Mouse (Mus musculus) heart, postnatal 0 days (tissue): ENCODE data around the gene Gm44790. TPM values are rescaled to one million over a fixed set of nuclear protein-coding genes. Genes with fewer than 3 reads are reported as not detected.

Experiments
- ATAC-seq: fragments of 200-750 bp; cut with Nextera tagmentation; 2 replicates; pipeline ENCODE4 v1.8.0; 2017; ENCODE audit warnings: low read depth, moderate number of reproducible peaks, moderate library complexity; ENCODE audit not compliant: insufficient read depth
- DNase-seq: peaks from one replicate; pipeline ENCODE4 v3.0.0-alpha.2; 2016; ENCODE audit warnings: low spot score
- H3K27ac ChIP-seq: fragments of 300-500 bp; sonication (generic); 2 replicates; pipeline ENCODE4 v1.5.1; 2014; ENCODE audit warnings: low read depth, mild to moderate bottlenecking
- H3K27me3 ChIP-seq: fragments of 300-500 bp; sonication (generic); 2 replicates; pipeline ENCODE4 v1.6.1; 2014; ENCODE audit warnings: low read length, mixed read lengths; ENCODE audit not compliant: control insufficient read depth, insufficient read depth
- H3K36me3 ChIP-seq: fragments of 300-500 bp; sonication (generic); replicated peaks from 2 replicates; pipeline ENCODE4 v1.6.1; 2014; ENCODE audit warnings: low read length, mixed read lengths; ENCODE audit not compliant: control insufficient read depth, insufficient read depth
- H3K4me1 ChIP-seq: fragments of 300-500 bp; sonication (generic); 2 replicates; pipeline ENCODE4 v1.6.1; 2014; ENCODE audit warnings: antibody characterized with exemption; ENCODE audit not compliant: control insufficient read depth, insufficient read depth
- H3K4me2 ChIP-seq: fragments of 300-500 bp; sonication (generic); 2 replicates; pipeline ENCODE4 v1.6.1; 2014; ENCODE audit warnings: low read depth, mild to moderate bottlenecking, low read length, moderate library complexity
- H3K4me3 ChIP-seq: fragments of 300-500 bp; sonication (generic); 2 replicates; pipeline ENCODE4 v1.5.1; 2014; ENCODE audit warnings: low read depth, low read length
- H3K9ac ChIP-seq: fragments of 300-500 bp; sonication (generic); replicated peaks from 2 replicates; pipeline ENCODE4 v1.6.1; 2014; ENCODE audit warnings: low read depth, low read length, mixed read lengths
- H3K9me3 ChIP-seq: fragments of 300-500 bp; sonication (generic); replicated peaks from 2 replicates; pipeline ENCODE4 v1.6.1; 2016; ENCODE audit warnings: low read length; ENCODE audit not compliant: control insufficient read depth
- CTCF ChIP-seq: IDR thresholded peaks from 2 replicates; pipeline ENCODE4 v1.5.1; 2016; ENCODE audit warnings: antibody characterized with exemption, control low read depth, low read depth
- EP300 ChIP-seq: IDR thresholded peaks from 2 replicates; pipeline ENCODE4 v1.6.1; 2016; ENCODE audit warnings: antibody characterized with exemption, low read depth
- WGBS: fragments of 180-500 bp; shearing (Covaris S2); extraction: QIAGEN DNeasy Blood & Tissue Kit; methylation state at CpG from one replicate; pipeline ENCODE4 v1.1.7; 2014; 5-methylcytosine and 5-hydroxymethylcytosine counted together
- polyA plus RNA-seq: library from polyadenylated mRNA; unstranded; fragments of >200 nt; fragmentation: Nextera tagmentation; extraction: Ambion mirVana; gene quantifications from 2 replicates; pipeline ENCODE4 v1.2.1, GENCODE M21; 2015
- total RNA-seq: library from RNA; depleted of rRNA; stranded (reverse); fragments of >200 nt; gene quantifications from 2 replicates; pipeline ENCODE4 v1.2.3, GENCODE M21; 2014; ENCODE audit warnings: low replicate concordance

Gene Gm44790
- total and polyA plus RNA-seq, 2 experiments from 2014 or later: not detected

- no peak for DNase-seq
- H3K4me1 ChIP-seq: no peaks in the 10 kb centered on the region
Observed at GRCm38 (mm10) chr6:86385362-86386104, 40.9 kb upstream of the Gm44790 start.

GRCm38 (mm10) chr6:86387313-86387712, 39.1 kb upstream of the Gm44790 start:
- Histone ChIP-seq H3K36me3 (peaks cover 54% of the 10 kb centered on the region), H3K4me3 (no peak overlapping the region), H3K4me2 (no peak overlapping the region), H3K9me3 (no peaks in the 10 kb centered on the region), H3K27me3 (no peaks in the 10 kb centered on the region), H3K27ac (no peak overlapping the region), H3K9ac (no peak overlapping the region), H3K4me1 (no peaks in the 10 kb centered on the region)
- ATAC-seq (no peak), DNase-seq (no peak)
- no peak for TF ChIP-seq EP300
- no peak for TF ChIP-seq CTCF
- 81% methylated on average over 12 of the region's 12 CpGs for WGBS

More at GRCm38 (mm10) chr6:86385362-86386104, 40.9 kb upstream of the Gm44790 start:
- Histone ChIP-seq H3K36me3 (peaks cover 36% of the 10 kb centered on the region), H3K4me2 (no peak overlapping the region), H3K27me3 (no peaks in the 10 kb centered on the region), H3K9me3 (no peaks in the 10 kb centered on the region), H3K4me3 (no peak overlapping the region), H3K27ac (no peak overlapping the region), H3K9ac (no peak overlapping the region)
- ATAC-seq: no peak
- TF ChIP-seq CTCF: no peak
- no peak for TF ChIP-seq EP300
- 73% methylated on average over 5 of the region's 5 CpGs for WGBS

GRCm38 (mm10) chr6:86388461-86388860, 38.0 kb upstream of the Gm44790 start:
- Histone ChIP-seq H3K4me3 (no peak overlapping the region), H3K4me1 (no peaks in the 10 kb centered on the region), H3K27me3 (no peaks in the 10 kb centered on the region), H3K9ac (no peak overlapping the region), H3K27ac (no peak overlapping the region), H3K4me2 (no peak overlapping the region), H3K9me3 (no peaks in the 10 kb centered on the region), H3K36me3 (peaks cover 56% of the 10 kb centered on the region)
- TF ChIP-seq CTCF (no peak), EP300 (no peak)
- WGBS: 63% methylated on average over 18 of the region's 18 CpGs
- no peak for DNase-seq
- no peak for ATAC-seq

DNA sequence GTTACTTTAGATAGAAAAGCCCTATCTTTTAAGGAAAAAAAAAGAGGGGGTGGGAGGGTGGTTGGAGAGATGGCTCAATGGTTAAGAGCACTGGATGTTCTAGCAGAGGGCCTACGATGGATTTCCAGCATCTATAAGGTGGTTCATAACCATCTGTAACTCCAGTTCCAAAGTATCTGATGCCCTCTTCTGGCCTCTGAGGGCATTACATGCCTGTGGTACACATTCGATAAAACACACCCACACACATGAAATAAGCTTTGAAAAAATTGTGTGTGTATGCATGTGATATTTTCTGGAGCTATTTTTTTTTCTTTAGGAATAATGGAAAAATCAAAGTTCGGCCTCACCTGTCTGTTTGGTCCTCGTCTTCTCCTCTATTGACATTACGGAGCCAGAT, 35.1 kb upstream of the Gm44790 start:
- H3K36me3 ChIP-seq: peaks cover 56% of the 10 kb centered on the region
- WGBS: 97% methylated on average over 5 of the region's 5 CpGs
- no peak overlapping the region for H3K27ac ChIP-seq
- no peak overlapping the region for H3K4me2 ChIP-seq
- no peak overlapping the region for H3K9ac ChIP-seq
- no peak for DNase-seq
- H3K9me3 ChIP-seq: no peaks in the 10 kb centered on the region
- no peak overlapping the region for H3K4me3 ChIP-seq
- no peak for TF ChIP-seq CTCF
- no peak for TF ChIP-seq EP300
- ATAC-seq: no peak
- peaks cover 16% of the 10 kb centered on the region for H3K4me1 ChIP-seq
- no peaks in the 10 kb centered on the region for H3K27me3 ChIP-seq

DNA sequence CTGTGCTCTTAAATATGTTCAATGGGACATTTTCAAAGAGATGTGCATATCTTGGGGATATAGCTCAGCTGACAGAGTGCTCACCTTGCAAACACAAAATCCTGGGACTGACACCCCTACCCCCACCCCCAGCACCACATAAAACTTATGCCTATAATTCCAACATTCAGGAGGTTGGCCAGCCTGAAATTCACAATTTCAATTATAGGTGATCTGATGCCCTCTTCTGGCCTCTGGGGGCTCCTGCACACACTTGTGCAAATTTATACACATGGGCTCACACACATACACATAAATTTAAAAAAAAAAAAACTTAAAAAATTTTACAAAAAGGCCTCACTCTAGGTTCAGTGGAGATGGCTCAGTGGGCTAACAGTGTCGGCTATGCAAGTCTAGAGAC, 33.3 kb upstream of the Gm44790 start:
- no peaks in the 10 kb centered on the region for H3K9me3 ChIP-seq
- 97% methylated on average over 1 of the region's 1 CpGs for WGBS
- H3K4me3 ChIP-seq: no peak overlapping the region
- no peak overlapping the region for H3K9ac ChIP-seq
- H3K27me3 ChIP-seq: no peaks in the 10 kb centered on the region
- no peak overlapping the region for H3K4me2 ChIP-seq
- DNase-seq (no peak), ATAC-seq (no peak)
- H3K27ac ChIP-seq: no peak overlapping the region
- H3K36me3 ChIP-seq: peaks cover 43% of the 10 kb centered on the region
- TF ChIP-seq CTCF: no peak
- no peak for TF ChIP-seq EP300
- peaks cover 24% of the 10 kb centered on the region for H3K4me1 ChIP-seq
